Mouse (Mus musculus) ES-E14 (cell line): ENCODE measurements around the gene Hrh2.

Source experiments
- CHD2 ChIP-seq: IDR thresholded peaks from 2 replicates; pipeline ENCODE4 v1.6.1; 2014; ENCODE audit warnings: mild to moderate bottlenecking, low read depth, low read length, inconsistent platforms
- HCFC1 ChIP-seq: IDR thresholded peaks from 2 replicates; pipeline ENCODE4 v1.6.1; 2012; ENCODE audit warnings: low read length, inconsistent platforms, borderline replicate concordance; ENCODE audit not compliant: insufficient read depth
- MAFK ChIP-seq: IDR thresholded peaks from 2 replicates; pipeline ENCODE4 v1.6.1; 2014; ENCODE audit warnings: mild to moderate bottlenecking, low read depth, low read length, inconsistent platforms; ENCODE audit not compliant: insufficient read depth
- ZNF384 ChIP-seq: IDR thresholded peaks from 2 replicates; pipeline ENCODE4 v1.6.1; 2012; ENCODE audit warnings: low read depth, low read length, inconsistent platforms

- no peak for TF ChIP-seq MAFK
- no peak for TF ChIP-seq HCFC1
- TF ChIP-seq ZNF384, result no peak
- no peak for TF ChIP-seq CHD2
Measured at GRCm38 (mm10) chr13:54147328-54147727, 44.6 kb upstream of the Hrh2 start.
